Mouse (Mus musculus) lung, adult 2 months (tissue): ENCODE data around the gene Pdcd7.

Experiments
- CTCF ChIP-seq: fragments of 200-500 bp; IDR thresholded peaks from 2 replicates; pipeline ENCODE4 v1.5.1; 2011; ENCODE audit warnings: mild to moderate bottlenecking, low read length, control low read depth; ENCODE audit not compliant: insufficient read depth
- POLR2A ChIP-seq: fragments of 200-500 bp; IDR thresholded peaks from 2 replicates; pipeline ENCODE4 v1.6.1; 2011; ENCODE audit warnings: low read depth, mild to moderate bottlenecking, control low read depth, low read length, borderline replicate concordance; ENCODE audit errors: extremely low read depth

GRCm38 (mm10) chr9:65394360-65394759, 48.5 kb downstream of the Pdcd7 start:
- TF ChIP-seq CTCF (no peak), POLR2A (no peak)
